Mouse (Mus musculus) left cerebral cortex, adult 11 months (tissue): ENCODE measurements around the gene Tbc1d10c.

Experiments
- DNase-seq: peaks from one replicate; pipeline ENCODE4 v3.0.0; 2022; ENCODE audit warnings: low spot score

Tbc1d10c gene

DNA sequence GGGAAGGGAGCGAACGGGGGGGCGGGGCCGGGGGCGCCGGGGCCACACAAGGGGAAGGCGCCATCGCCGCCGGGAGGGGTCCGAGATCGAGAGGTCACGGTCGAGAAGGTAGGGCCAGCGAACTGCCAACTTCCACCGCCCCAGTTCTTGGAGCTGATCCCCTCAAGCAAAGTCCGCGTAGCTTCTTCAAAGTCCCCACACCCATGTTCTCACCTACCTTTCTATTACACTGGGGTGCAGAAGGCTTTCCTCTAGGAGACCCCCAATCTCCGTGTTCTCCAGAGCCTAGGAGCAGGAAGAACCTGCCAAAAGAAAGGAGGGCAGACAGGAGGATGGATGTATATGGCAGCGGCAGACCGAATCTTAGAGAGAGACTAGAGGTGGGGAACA lies 24.4 kb upstream of the Tbc1d10c start:
- DNase-seq, result no peak

GRCm38 (mm10) chr19:4214771-4215450 lies 23.8 kb upstream of the Tbc1d10c start:
- DNase-seq, result no peak

DNA sequence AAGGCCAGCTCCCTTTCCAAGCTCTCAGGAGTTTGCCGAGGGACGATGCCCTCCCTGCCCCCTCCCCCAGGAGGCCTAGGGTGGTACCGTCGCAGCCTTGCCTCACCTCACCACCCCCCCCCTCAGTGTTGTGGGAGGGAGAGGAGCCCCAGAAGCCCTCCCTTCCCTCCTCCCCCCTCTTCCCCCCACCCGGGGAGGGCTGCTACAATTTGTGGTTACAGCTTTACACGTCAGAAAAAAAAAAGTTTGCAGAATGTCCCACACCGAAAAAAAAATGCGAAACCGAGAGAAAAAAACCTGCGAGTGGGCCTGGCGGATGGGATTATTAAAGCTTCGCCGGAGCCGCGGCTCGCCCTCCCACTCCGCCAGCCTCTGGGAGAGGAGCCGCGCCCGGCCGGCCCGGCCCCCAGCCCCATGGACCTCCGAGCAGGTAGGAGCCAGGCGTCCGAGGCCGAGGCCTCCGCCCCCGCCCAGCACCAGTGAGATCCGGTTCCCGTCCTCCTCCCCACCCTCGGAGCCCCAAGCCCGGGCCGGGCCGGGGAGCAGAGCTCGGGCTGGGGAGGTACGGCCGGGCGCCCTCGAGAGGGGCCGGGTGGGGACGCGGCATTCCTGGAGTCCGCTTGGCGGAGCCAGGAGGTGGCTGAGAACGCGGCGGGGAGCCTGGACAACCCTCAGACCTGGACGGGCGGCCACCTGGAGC lies 23.1 kb upstream of the Tbc1d10c start, which contains the start of the genes Clcf1 and AC109138.7:
Gene Clcf1 (plus strand): TSS at position 168 of the 700 bp plus-strand sequence.
Gene AC109138.7 (plus strand): TSS at position 287 of the 700 bp plus-strand sequence.
- DNase-seq, result no peak

DNA sequence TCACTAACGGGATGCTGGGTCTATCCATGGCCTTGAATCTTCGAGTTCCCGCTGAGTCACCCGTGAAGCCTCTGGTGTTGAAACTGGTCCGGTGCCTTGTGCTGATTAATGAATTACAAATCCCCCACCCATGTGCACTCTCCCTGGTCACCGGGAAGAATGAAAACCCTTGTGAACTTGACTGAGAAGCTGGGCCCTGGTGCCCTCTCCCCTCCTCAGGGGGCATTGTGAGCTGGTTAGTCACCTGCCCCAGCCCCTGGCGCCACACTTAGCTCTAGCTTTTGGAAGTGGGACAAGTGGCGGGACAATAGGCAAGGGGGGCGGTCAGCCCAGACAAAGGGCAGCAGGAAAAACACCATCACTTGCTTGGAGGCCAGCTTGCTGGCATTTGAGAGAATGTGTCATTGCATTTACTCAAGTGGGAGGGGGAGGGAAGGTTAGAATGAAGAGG lies 22.5 kb upstream of the Tbc1d10c start:
- DNase-seq, result no peak

GRCm38 (mm10) chr19:4211891-4212588 lies 21.0 kb upstream of the Tbc1d10c start:
- no peak for DNase-seq

- DNase-seq, result no peak
Observed at GRCm38 (mm10) chr19:4208563-4208962, 17.5 kb upstream of the Tbc1d10c start.

DNA sequence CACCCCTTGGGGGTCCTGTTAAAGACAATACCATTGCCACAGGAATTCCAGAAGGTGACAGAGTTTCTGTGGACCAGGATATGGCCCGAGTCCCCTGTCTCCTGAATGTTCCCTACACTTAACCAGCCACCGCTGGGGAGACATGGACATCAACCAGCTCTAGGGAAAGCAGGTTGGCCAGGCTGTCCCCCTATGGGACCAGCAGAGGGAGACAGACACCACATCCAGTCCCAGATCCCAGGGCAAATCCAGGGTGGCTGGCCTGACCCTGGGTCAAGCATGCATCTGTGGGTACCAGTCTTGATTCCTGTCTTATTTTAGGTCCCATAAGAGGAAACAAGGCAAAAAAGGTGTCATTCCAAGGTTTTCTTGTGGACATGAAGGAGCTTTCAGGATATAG lies 15.9 kb upstream of the Tbc1d10c start:
- DNase-seq, result no peak

DNA sequence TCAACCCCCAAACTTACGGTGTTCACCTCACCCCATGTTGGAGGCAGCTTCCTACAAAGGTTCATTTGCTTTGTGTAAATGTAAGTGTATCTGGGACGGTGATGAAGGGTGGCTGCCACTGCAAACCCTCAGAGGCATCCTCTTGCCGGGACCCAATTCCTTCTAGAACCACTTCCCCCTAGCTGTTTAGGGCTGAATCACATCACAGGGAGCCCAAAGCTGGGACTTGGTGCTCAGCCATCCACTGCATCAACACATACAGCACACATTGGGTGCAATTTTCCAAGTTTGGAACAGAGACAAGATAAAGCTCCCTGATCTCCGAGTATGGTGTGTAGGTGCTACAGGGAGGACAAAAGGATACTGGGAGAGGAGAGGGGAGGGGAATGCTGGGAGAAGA lies 13.8 kb upstream of the Tbc1d10c start:
- DNase-seq, result no peak

DNA sequence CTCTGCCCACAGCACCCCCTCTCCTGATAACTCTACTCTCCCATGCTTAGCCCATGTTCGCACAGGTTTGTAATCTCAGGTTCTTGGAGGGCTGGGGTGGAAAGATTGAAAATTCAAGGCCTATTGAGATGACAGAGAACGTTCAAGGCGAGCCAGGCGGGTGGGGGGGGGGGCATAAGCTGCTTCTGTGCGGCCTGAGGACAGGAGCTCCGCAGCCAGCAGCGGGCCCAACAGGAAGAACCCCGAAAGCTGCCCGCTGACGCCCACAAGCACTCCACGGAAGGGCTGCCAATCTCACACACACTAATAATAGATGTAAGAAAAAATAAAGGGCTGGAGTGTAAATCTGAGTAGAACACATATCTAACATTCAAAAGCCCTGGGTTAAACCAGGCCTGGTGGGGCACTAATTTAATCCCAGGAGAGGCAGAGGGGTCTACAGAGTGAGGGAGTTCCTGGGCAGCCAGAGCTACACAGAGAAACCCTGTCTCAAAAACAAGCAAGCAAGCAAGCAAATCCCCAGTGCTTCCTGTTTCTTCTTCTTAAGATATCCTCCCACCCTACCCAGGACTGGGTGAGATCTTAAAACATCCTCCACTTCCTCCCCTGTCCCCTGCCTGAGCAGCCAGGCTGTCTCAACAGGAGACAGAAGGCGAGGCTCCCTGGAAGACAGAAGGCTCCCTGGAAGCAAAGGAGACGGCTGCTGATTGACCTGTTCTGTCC lies 12.7 kb upstream of the Tbc1d10c start:
- no peak for DNase-seq

GRCm38 (mm10) chr19:4203148-4203547 lies 12.1 kb upstream of the Tbc1d10c start:
- no peak for DNase-seq

DNA sequence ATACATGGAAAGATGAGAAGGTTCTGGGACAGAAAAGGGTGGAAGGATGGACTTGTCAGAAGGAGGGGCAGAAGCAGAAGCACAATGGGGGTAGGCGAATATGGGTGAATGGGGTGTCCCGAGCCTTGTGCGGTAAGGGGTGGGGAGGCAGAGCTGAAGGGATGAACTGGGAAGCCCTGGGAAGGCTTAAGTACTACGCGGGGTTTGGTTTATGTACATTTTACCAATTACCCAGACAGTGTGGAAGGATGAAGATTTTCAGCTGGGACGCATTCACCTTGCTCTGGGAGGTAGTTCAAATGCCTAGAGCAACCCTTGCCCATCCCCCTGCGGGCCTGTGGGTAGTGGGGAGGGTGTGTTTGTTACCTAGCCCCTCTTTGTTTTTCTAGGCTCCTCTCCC lies 11.1 kb upstream of the Tbc1d10c start:
- no peak for DNase-seq

- peak; percentile 96 for DNase-seq
Observed at GRCm38 (mm10) chr19:4201291-4201909, 10.3 kb upstream of the Tbc1d10c start, which contains the start of gene Rad9a. Rad9a (minus strand) TSS chr19:4201662.

DNA sequence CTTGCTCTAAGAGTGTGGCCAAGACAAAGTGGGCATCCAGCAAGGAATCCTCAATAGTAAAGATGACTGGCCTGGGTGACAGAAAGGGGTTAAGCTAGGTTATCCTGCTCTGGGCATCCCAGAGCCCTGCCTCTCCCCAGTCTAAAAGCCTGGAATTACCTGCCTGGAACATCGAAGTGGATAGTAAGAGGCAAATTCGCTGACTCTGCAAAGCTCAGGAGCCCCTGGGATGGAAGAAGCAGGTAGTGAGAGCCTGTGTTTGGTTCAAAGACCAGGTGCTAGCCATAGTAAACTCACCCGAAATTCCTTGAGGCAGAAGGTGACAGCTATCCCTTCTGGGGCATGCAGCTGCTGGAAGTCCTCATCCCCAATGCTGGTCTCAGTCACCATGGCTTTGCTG lies 6.1 kb upstream of the Tbc1d10c start:
- no peak for DNase-seq

DNA sequence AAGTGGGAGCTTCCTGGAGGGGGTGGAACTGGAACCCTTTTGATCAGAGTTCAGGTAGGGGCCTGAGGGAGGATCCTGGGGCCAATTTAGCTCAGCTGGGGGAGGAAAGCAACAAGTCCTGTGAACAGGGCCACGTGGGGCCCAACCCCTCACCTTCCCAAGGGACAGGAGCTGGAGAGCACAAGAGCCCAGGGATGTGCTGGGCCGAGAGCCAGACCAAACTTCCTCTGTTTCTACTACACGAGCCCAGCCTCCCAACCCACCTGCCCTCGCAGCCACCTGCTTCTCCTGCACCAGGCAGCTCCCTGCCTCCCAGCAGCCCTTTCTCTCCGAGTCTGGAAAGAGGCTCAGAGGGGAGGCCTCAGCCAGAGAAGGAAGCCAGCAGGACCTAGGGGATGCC lies 5.5 kb upstream of the Tbc1d10c start:
- DNase-seq, result no peak

GRCm38 (mm10) chr19:4196048-4196447 lies 5.0 kb upstream of the Tbc1d10c start:
- DNase-seq, result no peak

GRCm38 (mm10) chr19:4194776-4195650 lies 3.9 kb upstream of the Tbc1d10c start:
- no peak for DNase-seq

DNA sequence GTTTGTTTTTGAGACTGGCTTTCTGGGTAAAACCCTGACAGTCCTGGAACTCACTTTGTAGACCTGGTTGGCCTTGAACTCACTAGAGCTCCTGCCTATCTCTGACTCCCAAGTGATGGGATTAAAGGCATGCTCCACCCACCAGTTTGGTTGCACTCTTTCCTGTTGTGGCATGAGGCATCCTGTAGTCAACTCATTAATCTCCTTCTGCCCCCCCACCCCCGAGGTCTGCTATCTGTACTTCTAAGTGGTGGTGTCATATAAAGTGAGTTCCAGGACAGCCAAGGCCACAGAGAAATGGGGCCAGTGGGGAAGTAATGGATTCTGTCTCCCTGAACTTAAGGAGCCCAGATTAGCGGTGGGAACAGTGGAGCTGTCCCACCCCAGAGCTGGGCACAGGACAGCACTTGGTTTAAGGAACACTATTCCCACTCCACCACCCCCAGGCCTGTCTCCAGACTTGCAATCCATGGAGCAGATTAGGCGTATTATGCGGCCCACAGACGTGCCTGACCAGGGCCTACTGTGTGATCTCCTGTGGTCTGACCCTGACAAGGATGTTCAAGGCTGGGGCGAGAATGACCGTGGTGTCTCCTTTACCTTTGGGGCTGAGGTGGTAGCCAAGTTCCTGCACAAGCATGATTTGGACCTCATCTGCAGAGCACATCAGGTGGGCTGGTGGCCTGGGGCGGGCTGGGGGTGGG lies 3.1 kb upstream of the Tbc1d10c start:
- no peak for DNase-seq

GRCm38 (mm10) chr19:4193129-4193528 lies 2.0 kb upstream of the Tbc1d10c start:
- no peak for DNase-seq

DNA sequence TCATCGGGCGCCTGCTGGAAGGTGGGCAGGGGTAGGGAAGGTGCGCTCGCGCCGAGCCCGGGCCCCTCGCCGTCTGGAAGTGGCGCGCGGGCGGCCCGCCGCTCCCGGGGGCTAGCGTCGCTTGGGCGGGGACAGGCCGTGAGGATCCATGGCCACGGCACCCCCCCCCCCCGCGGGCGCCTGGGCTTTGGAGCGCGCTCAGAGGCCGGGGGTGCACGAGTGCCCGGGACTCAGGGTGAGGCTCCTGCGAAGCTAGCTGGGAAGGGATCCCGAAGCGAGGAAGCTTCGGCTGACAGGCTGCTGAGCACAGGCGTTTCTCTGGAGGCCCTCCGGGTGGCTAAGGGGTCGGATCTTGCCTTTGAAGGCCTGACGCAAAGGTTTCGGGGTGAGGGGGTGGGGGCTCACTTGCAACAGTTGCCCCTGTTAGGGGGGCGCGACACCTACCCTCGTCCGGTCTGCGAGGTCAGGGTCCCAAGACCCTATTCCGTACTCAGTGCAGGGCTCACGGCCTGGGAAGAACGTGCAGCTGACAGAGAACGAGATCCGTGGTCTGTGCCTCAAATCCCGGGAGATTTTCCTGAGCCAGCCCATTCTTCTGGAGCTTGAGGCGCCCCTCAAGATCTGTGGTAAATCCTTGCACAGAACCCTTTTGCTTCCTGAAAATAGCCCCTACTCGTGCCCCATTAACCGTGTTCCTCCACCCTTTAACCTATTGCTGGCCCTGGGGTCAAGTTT lies 1.3 kb upstream of the Tbc1d10c start:
- DNase-seq, result no peak
